Mouse (Mus musculus) olfactory bulb, adult 2 months (tissue): ENCODE measurements around the gene Pitpnm3.

Experiments
- CTCF ChIP-seq: fragments of 200-500 bp; IDR thresholded peaks from 2 replicates; pipeline ENCODE4 v1.5.1; 2012; ENCODE audit warnings: low read depth, mild to moderate bottlenecking, low read length, moderate library complexity; ENCODE audit not compliant: insufficient read depth
- POLR2A ChIP-seq: fragments of 200-500 bp; IDR thresholded peaks from 2 replicates; pipeline ENCODE4 v1.6.1; 2012; ENCODE audit warnings: mild to moderate bottlenecking, low read depth, low read length, moderate library complexity; ENCODE audit not compliant: insufficient read depth

GRCm38 (mm10) chr11:72023581-72023980 is 112.0 kb downstream of the Pitpnm3 start:
- TF ChIP-seq POLR2A (no peak), CTCF (0 out of 2 replicates have a peak, but pooled peaks have one; percentile 23)
